Mouse (Mus musculus): ENCODE data around the gene Dpf3. TPM values are rescaled to one million over a fixed set of nuclear protein-coding genes. Genes with fewer than 3 reads are reported as not detected.

Dpf3 gene
- polyA plus RNA-seq, 1 experiment = 3.0 TPM

DNA sequence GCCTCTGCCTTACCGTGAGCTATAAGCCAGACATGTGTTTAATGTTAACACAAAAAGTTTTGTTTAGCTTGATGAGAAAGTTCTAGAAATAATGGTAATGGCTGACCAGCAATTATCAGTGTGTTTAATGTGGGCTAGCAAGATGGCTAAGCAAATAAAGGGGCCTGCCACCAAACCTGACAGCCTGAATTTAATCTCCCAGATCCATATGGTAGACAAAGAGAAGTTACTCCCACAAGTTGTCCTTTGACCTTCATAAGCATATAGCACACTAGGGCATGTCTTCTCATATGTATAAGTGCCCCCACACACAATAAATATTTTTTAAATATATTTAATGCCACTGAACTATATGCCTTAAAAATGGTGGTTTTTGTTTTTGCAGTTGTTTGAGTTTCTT is 8.4 kb downstream of the Dpf3 start:
- TF ChIP-seq FLI1 (IDR thresholded peaks at IDR 0.05; ENCODE audit: low read length) = no peak
- no peak for TF ChIP-seq GATA1 (IDR thresholded peaks at IDR 0.05; ENCODE audit: borderline replicate concordance, low read length)
- no peaks in the 10 kb centered on the region for H3K36me3 ChIP-seq (replicated peaks; ENCODE audit: low read length)
- peaks cover 10% of the 10 kb centered on the region for H3K4me1 ChIP-seq
- H3K9me3 ChIP-seq = peaks cover 5% of the 10 kb centered on the region; the same call in 1 of the 2 replicates
- H3K4me3 ChIP-seq (replicated peaks) = no peak overlapping the region
- H3K27me3 ChIP-seq (replicated peaks) = peaks cover 33% of the 10 kb centered on the region

DNA sequence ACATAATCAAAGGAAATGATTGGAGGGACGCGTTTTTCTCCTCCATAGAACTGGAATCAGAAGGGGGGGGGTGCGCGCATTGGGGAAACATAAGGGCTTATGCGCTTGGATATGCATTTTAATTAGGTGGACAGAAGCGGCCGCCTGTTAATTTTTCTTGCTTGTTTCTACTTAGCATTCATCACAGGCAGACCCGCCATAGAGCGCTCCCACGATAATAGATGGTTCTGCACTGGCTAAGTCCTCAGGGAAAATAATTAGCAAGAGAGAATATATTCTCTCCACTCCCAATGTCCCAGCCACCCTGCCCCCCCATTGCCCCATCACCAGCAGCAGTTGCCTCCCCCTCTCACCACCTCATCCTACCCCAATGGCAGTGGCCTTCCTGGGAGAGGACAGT is 11.2 kb downstream of the Dpf3 start:
- H3K4me3 ChIP-seq (replicated peaks) = no peak overlapping the region
- no peaks in the 10 kb centered on the region for H3K36me3 ChIP-seq (replicated peaks; ENCODE audit: low read length)
- H3K27me3 ChIP-seq (replicated peaks) = peaks cover 41% of the 10 kb centered on the region
- H3K9me3 ChIP-seq = no peaks in the 10 kb centered on the region
- TF ChIP-seq FLI1 (IDR thresholded peaks at IDR 0.05; ENCODE audit: low read length) (no peak), GATA1 (IDR thresholded peaks at IDR 0.05; ENCODE audit: borderline replicate concordance, low read length) (no peak)
- H3K4me1 ChIP-seq = peaks cover 10% of the 10 kb centered on the region

DNA sequence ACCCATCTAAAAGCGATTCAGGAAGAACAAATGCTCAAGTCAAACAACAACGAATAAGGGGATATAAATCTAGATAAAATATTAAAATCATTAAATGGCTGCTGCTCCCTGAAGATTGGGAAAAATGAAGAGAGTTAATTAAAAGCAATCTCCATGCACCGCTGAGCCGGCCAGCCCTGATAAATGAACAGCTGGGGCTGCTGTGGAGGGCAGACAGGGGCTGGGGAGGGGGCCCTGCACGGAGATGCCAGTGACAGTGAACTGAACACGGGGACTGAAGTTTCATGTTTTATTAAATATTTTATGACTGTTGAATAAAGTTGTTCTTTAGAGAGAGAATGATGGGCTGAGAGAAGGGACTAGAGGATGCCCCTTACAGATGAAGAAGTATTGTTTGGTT is 12.1 kb downstream of the Dpf3 start:
- TF ChIP-seq FLI1 (IDR thresholded peaks at IDR 0.05; ENCODE audit: low read length) (no peak), GATA1 (IDR thresholded peaks at IDR 0.05; ENCODE audit: borderline replicate concordance, low read length) (no peak)
- H3K27me3 ChIP-seq (replicated peaks) = peaks cover 48% of the 10 kb centered on the region
- no peaks in the 10 kb centered on the region for H3K36me3 ChIP-seq (replicated peaks; ENCODE audit: low read length)
- no peaks in the 10 kb centered on the region for H3K9me3 ChIP-seq
- H3K4me3 ChIP-seq (replicated peaks) = no peak overlapping the region
- peaks cover 6% of the 10 kb centered on the region for H3K4me1 ChIP-seq

DNA sequence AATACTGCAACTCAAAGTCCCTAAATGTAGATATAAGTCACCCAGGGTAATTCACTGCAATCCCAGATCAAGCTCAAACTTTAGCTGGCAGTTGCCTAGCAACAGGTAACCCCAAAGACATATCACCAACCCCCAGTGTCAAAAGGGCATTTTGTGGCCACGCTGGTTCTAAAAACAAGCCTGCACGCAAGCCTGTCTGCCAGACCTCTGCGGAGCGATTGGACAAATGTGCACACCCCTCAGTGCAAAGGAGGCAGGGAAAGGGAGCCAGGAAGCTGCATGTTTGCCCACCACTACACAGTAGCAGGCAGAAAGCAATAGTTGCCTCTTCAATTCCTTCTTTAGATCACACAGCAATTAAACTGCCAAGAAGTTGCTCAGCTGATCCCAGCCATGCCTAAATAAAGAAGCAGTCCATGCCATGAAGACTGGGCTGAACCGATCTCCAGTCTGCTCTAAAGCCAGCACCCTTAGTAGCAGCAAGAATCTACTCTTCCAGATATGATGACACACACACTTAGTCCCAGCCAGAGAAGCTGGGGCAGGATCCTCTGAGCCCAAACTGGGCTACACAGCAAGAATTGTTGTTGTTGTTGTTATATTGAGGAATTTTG is 13.4 kb downstream of the Dpf3 start:
- Histone ChIP-seq H3K36me3 (replicated peaks; ENCODE audit: low read length) (no peaks in the 10 kb centered on the region), H3K4me1 (peaks cover 6% of the 10 kb centered on the region), H3K4me3 (replicated peaks) (no peak overlapping the region), H3K9me3 (0 out of 2 replicates have a peak, but pooled peaks cover 2% of the 10 kb centered on the region), H3K27me3 (replicated peaks) (peaks cover 51% of the 10 kb centered on the region)
- TF ChIP-seq FLI1 (IDR thresholded peaks at IDR 0.05; ENCODE audit: low read length) (no peak), GATA1 (IDR thresholded peaks at IDR 0.05; ENCODE audit: borderline replicate concordance, low read length) (no peak)

DNA sequence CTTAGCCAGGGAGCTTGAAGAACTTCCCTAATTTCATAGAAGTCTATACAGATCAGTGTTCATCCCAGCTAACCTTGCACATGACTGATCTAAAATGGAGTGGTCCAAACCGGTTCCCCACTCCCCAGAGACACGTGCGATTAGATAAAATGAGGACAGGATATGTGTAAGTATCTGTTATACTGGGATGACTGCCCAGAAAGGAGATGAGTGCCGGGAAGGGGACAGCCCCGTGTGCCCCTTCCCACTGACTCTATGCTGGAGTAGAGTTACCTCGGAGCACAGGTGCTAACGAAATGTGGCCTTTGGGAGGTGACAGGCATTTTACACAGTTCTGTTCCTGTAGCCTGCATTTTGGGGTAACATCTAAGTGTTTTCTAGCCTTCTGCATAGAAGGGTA is 15.8 kb downstream of the Dpf3 start:
- Histone ChIP-seq H3K27me3 (replicated peaks) (peaks cover 44% of the 10 kb centered on the region), H3K9me3 (0 out of 2 replicates have a peak, but pooled peaks cover 3% of the 10 kb centered on the region), H3K36me3 (replicated peaks; ENCODE audit: low read length) (no peaks in the 10 kb centered on the region), H3K4me3 (replicated peaks) (no peak overlapping the region), H3K4me1 (peaks cover 6% of the 10 kb centered on the region)
- TF ChIP-seq FLI1 (IDR thresholded peaks at IDR 0.05; ENCODE audit: low read length) (no peak), GATA1 (IDR thresholded peaks at IDR 0.05; ENCODE audit: borderline replicate concordance, low read length) (no peak)

DNA sequence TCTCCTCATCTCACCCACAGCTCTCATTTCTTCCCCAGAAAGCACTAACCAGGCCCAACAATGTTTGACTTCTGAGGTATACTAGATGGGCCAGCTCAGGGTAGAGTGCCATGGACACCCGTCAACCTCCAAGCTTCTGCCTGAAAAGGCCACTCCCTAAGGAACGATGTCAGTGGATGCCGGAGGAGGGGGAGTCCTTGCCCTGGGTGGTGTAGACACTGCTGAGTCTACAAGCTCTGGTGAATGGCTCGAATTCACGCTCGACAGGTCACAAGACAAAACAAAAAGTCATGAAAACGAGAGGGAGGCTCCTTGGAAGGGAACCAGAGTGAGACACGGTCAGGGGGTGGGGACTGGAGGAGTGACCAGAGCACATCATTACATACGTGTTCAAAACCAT is 17.4 kb downstream of the Dpf3 start:
- peaks cover 10% of the 10 kb centered on the region; the same call in 1 of the 2 replicates for H3K9me3 ChIP-seq
- H3K36me3 ChIP-seq (replicated peaks; ENCODE audit: low read length) = no peaks in the 10 kb centered on the region
- no peak overlapping the region for H3K4me3 ChIP-seq (replicated peaks)
- H3K4me1 ChIP-seq = peaks cover 6% of the 10 kb centered on the region
- H3K27me3 ChIP-seq (replicated peaks) = peaks cover 42% of the 10 kb centered on the region
- TF ChIP-seq FLI1 (IDR thresholded peaks at IDR 0.05; ENCODE audit: low read length) (no peak), GATA1 (IDR thresholded peaks at IDR 0.05; ENCODE audit: borderline replicate concordance, low read length) (no peak)

DNA sequence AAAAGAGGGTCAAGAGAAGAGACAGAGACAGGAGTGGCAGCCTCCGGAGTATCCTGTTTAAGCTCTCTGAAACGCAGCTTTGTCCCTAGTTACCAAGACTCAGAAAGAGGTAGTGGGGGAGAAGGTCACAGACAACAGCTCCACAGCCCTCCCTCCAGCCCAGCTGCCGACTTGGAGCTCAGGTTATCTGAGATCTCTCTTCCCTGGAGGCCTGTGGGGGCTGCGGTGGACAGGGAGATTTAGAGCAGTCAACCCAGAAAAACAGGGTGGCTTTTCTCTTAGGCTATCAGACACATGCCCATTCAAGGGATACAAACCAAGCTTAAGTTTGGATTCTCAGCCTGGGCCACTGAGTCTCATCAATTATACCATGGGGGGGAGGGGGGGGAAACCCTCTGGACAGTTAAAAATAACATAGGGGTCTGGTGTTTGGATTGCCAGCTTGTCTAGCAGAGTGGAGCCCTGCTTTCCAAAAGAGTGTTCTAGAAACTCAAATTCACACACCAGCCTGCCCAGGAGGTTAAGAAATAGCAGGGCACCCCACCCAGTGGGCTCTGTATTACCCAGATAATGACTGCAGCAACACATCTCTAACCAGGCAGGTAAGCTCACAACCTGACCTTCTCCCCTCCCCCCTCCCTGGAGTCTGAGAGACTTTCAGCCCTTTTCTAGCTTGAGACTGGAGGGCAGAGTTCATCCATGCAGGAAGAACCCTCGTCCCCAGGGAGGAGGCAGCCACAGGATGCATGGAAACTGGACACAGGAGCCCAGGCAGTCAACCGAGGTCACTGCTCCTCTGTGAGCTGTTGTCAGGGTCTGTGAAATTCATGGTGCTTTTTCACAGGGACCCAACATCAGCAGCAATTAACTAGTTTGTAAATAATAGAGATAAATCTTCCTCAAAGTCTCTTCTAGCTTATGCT is 20.7 kb downstream of the Dpf3 start:
- TF ChIP-seq GATA1 (IDR thresholded peaks at IDR 0.05; ENCODE audit: borderline replicate concordance, low read length) = no peak
- no peak for TF ChIP-seq FLI1 (IDR thresholded peaks at IDR 0.05; ENCODE audit: low read length)
- Histone ChIP-seq H3K4me3 (replicated peaks) (no peak overlapping the region), H3K9me3 (peaks cover 13% of the 10 kb centered on the region; the same call in 1 of the 2 replicates), H3K27me3 (replicated peaks) (peaks cover 21% of the 10 kb centered on the region), H3K4me1 (no peaks in the 10 kb centered on the region), H3K36me3 (replicated peaks; ENCODE audit: low read length) (no peaks in the 10 kb centered on the region)

DNA sequence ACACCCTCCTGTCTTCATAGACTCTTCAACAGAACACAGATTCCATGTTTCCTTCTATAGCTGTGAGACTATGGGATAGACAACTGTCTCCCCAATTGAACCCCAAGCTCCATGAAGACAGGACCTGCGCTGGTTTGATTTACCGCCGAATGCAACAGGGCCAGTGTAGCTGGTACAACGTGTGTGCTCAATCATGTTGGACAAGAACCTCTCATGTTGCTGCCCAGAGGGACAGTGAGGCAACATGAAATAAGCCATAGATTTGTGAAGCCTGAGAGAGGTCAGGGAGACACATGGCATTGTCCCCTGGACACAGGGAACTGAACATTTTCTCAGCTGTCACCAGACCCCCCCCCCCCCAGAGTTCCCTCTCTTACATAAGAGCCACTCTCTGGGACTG is 21.5 kb downstream of the Dpf3 start:
- H3K27me3 ChIP-seq (replicated peaks) = peaks cover 16% of the 10 kb centered on the region
- H3K36me3 ChIP-seq (replicated peaks; ENCODE audit: low read length) = no peaks in the 10 kb centered on the region
- no peaks in the 10 kb centered on the region for H3K4me1 ChIP-seq
- TF ChIP-seq GATA1 (IDR thresholded peaks at IDR 0.05; ENCODE audit: borderline replicate concordance, low read length) (no peak), FLI1 (IDR thresholded peaks at IDR 0.05; ENCODE audit: low read length) (no peak)
- H3K4me3 ChIP-seq (replicated peaks) = no peak overlapping the region
- H3K9me3 ChIP-seq = peaks cover 18% of the 10 kb centered on the region; the same call in 1 of the 2 replicates

DNA sequence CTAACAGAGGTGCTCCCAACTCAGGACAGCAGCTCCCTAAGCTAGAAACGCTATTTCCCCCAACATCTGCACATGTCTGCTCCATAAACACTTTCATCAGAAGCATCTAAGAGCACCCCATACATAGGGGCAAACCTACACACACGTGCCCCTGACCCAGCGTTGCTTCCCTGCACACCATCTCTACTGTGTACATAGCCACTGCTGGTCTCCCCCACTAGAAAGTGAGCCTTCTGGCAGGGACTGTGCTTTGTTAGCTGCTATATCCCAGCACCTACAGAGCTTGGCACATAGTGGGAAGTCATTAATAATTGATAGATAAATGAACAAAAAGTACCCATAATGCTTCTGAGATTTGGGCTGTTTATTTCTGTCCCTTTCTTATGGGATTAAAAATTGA is 27.2 kb downstream of the Dpf3 start:
- peaks cover 13% of the 10 kb centered on the region; the same call in 1 of the 2 replicates for H3K9me3 ChIP-seq
- no peaks in the 10 kb centered on the region for H3K36me3 ChIP-seq (replicated peaks; ENCODE audit: low read length)
- peaks cover 5% of the 10 kb centered on the region for H3K27me3 ChIP-seq (replicated peaks)
- no peak for TF ChIP-seq GATA1 (IDR thresholded peaks at IDR 0.05; ENCODE audit: borderline replicate concordance, low read length)
- no peak for TF ChIP-seq FLI1 (IDR thresholded peaks at IDR 0.05; ENCODE audit: low read length)
- H3K4me3 ChIP-seq (replicated peaks) = no peak overlapping the region
- H3K4me1 ChIP-seq = peaks cover 4% of the 10 kb centered on the region
